Mouse (Mus musculus): ENCODE measurements around the gene Zbed3.

Gene Zbed3

GRCm38 (mm10) chr13:95323400-95323799, at the start of gene Zbed3:
Gene Zbed3 (plus strand): TSS chr13:95323612.
- no peak for DNase-seq (ENCODE audit: low spot score)

GRCm38 (mm10) chr13:95278426-95279025, 44.9 kb upstream of the Zbed3 start:
- DNase-seq (ENCODE audit: low spot score): no peak

- peak; percentile 46 for DNase-seq (ENCODE audit: low spot score)
Observed at GRCm38 (mm10) chr13:95281740-95282673, 41.4 kb upstream of the Zbed3 start.

GRCm38 (mm10) chr13:95286989-95287388, 36.4 kb upstream of the Zbed3 start:
- peak; percentile 70 for DNase-seq (ENCODE audit: low spot score)

GRCm38 (mm10) chr13:95288027-95288426, 35.4 kb upstream of the Zbed3 start:
- no peak for DNase-seq (ENCODE audit: low spot score)

- DNase-seq (ENCODE audit: low spot score): no peak
Observed at GRCm38 (mm10) chr13:95291983-95292382, 31.4 kb upstream of the Zbed3 start.

GRCm38 (mm10) chr13:95299956-95300355, 23.5 kb upstream of the Zbed3 start:
- no peak for DNase-seq (ENCODE audit: low spot score)

- DNase-seq (ENCODE audit: low spot score): no peak
Observed at GRCm38 (mm10) chr13:95306596-95306995, 16.8 kb upstream of the Zbed3 start.

GRCm38 (mm10) chr13:95307100-95307655, 16.2 kb upstream of the Zbed3 start:
- no peak for DNase-seq (ENCODE audit: low spot score)

- no peak for DNase-seq (ENCODE audit: low spot score)
Observed at GRCm38 (mm10) chr13:95312016-95312415, 11.4 kb upstream of the Zbed3 start.

- DNase-seq (ENCODE audit: low spot score): no peak
Observed at GRCm38 (mm10) chr13:95319153-95319552, 4.3 kb upstream of the Zbed3 start.

GRCm38 (mm10) chr13:95320451-95320850, 3.0 kb upstream of the Zbed3 start:
- no peak for DNase-seq (ENCODE audit: low spot score)

GRCm38 (mm10) chr13:95323950-95324625, 676 bp downstream of the Zbed3 start:
- DNase-seq (ENCODE audit: low spot score): no peak

GRCm38 (mm10) chr13:95324626-95325079, 1.2 kb downstream of the Zbed3 start:
- no peak for DNase-seq (ENCODE audit: low spot score)

- DNase-seq (ENCODE audit: low spot score): peak; percentile 43
Observed at GRCm38 (mm10) chr13:95325080-95325906, 1.9 kb downstream of the Zbed3 start.

- no peak for DNase-seq (ENCODE audit: low spot score)
Observed at GRCm38 (mm10) chr13:95325907-95326550, 2.6 kb downstream of the Zbed3 start.

GRCm38 (mm10) chr13:95326611-95327344, 3.4 kb downstream of the Zbed3 start:
- no peak for DNase-seq (ENCODE audit: low spot score)

GRCm38 (mm10) chr13:95327345-95327741, 3.9 kb downstream of the Zbed3 start:
- no peak for DNase-seq (ENCODE audit: low spot score)

- DNase-seq (ENCODE audit: low spot score): no peak
Observed at GRCm38 (mm10) chr13:95328767-95329166, 5.4 kb downstream of the Zbed3 start.

GRCm38 (mm10) chr13:95330507-95330906, 7.1 kb downstream of the Zbed3 start:
- DNase-seq (ENCODE audit: low spot score): no peak

Measured in ovary, adult 18-20 months (tissue).